Mouse (Mus musculus): ENCODE data around the gene Avp.

DNA sequence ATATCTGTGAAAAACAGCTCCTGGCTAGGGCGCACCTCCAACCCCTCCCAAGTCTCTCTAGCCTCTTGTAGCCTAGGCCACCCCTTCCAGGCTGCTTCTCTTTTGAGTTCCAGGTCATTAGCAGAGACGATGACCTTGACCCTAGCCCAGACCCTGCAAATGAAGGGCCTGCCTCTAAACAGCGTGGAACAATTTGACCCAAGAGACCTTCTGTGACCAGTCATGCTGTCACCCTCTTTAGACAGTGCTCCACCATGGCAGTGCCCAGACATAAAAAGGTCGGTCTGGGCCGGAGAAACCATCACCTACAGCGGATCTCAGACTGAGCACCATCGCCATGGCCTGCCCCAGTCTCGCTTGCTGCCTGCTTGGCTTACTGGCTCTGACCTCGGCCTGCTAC lies 6.5 kb downstream of the Avp start, which contains the start of gene Oxt:
- TF ChIP-seq POLR2A (IDR thresholded peaks at IDR 0.05; ENCODE audit: control insufficient read depth, low read depth, low read length), result no peak
- no peak for TF ChIP-seq CTCF (IDR thresholded peaks at IDR 0.05; ENCODE audit: control insufficient read depth, insufficient read depth, insufficient replicate concordance, low read depth, low read length)
